Mouse (Mus musculus) embryonic facial prominence, embryonic 10.5 days (tissue): ENCODE data around the gene Macrod1. TPM values are rescaled to one million over a fixed set of nuclear protein-coding genes. Genes with fewer than 3 reads are reported as not detected.
"Not testable (repeated sequence)": the region's sequence is repeated elsewhere in the genome, so short reads cannot be mapped to it uniquely, and the experiment has no call there.

Source experiments
- DNase-seq: peaks from one replicate; pipeline ENCODE4 v3.0.0-alpha.2; 2017; ENCODE audit warnings: low spot score
- H3K27ac ChIP-seq: fragments of 300-500 bp; sonication (generic); replicated peaks from 2 replicates; pipeline ENCODE4 v1.5.1; 2016; ENCODE audit warnings: mild to moderate bottlenecking
- H3K27me3 ChIP-seq: fragments of 300-500 bp; sonication (generic); replicated peaks from 2 replicates; pipeline ENCODE4 v1.6.1; 2016; ENCODE audit warnings: low read depth, mild to moderate bottlenecking; ENCODE audit not compliant: poor library complexity, severe bottlenecking
- H3K36me3 ChIP-seq: fragments of 300-500 bp; sonication (generic); replicated peaks from 2 replicates; pipeline ENCODE4 v1.6.1; 2016; ENCODE audit warnings: mild to moderate bottlenecking, moderate library complexity
- H3K4me1 ChIP-seq: fragments of 300-500 bp; sonication (generic); 2 replicates; pipeline ENCODE4 v1.6.1; 2016
- H3K4me3 ChIP-seq: fragments of 300-500 bp; sonication (generic); 2 replicates; pipeline ENCODE4 v1.5.1; 2016; ENCODE audit warnings: mild to moderate bottlenecking, moderate library complexity
- H3K9me3 ChIP-seq: fragments of 300-500 bp; sonication (generic); 2 replicates; pipeline ENCODE4 v1.6.1; 2016; ENCODE audit warnings: mild to moderate bottlenecking
- WGBS: fragments of 180-500 bp; shearing (Covaris S2); methylation state at CpG from one replicate; pipeline ENCODE4 v1.1.7; 2016; 5-methylcytosine and 5-hydroxymethylcytosine counted together
- polyA plus RNA-seq: library from polyadenylated mRNA; unstranded; fragments of >200 nt; fragmentation: Nextera tagmentation; extraction: Ambion mirVana; gene quantifications from 2 replicates; pipeline ENCODE4 v1.2.1, GENCODE M21; 2016

Gene Macrod1
- polyA plus RNA-seq, 1 experiment from 2014 or later = 5.0 TPM

- peak overlapping the region; percentile 96 for H3K4me3 ChIP-seq
- 1% methylated on average over 35 of the region's 35 CpGs for WGBS
- H3K36me3 ChIP-seq = peaks cover 44% of the 10 kb centered on the region
- H3K4me1 ChIP-seq = peaks cover 27% of the 10 kb centered on the region
- no peaks in the 10 kb centered on the region for H3K27me3 ChIP-seq
- H3K27ac ChIP-seq = peak overlapping the region; percentile 99
- H3K9me3 ChIP-seq = no peaks in the 10 kb centered on the region
- peak; percentile 76 for DNase-seq
Measured at GRCm38 (mm10) chr19:7039088-7039720, 17.4 kb upstream of the Macrod1 start.

- peak within 1 kb of the TSS; percentile 96 for H3K4me3 ChIP-seq
- H3K27me3 ChIP-seq = no peaks in the 10 kb centered on the region
- H3K36me3 ChIP-seq = peaks cover 36% of the 10 kb centered on the region
- H3K9me3 ChIP-seq = no peaks in the 10 kb centered on the region
- WGBS = under 1% methylated on average over 49 of the region's 49 CpGs
- H3K4me1 ChIP-seq = peaks cover 33% of the 10 kb centered on the region
- peak; percentile 98 for DNase-seq
- peak within 1 kb of the TSS; percentile 99 for H3K27ac ChIP-seq
Measured at GRCm38 (mm10) chr19:7039841-7040636, 16.6 kb upstream of the Macrod1 start, which contains the start of gene Stip1. Gene Stip1 (minus strand): TSS chr19:7039967.

- peak overlapping the region; percentile 96 for H3K4me3 ChIP-seq
- no peak for DNase-seq
- H3K27ac ChIP-seq = peak overlapping the region; percentile 86
- H3K27me3 ChIP-seq = no peaks in the 10 kb centered on the region
- H3K4me1 ChIP-seq = peaks cover 33% of the 10 kb centered on the region
- H3K36me3 ChIP-seq = peaks cover 30% of the 10 kb centered on the region
- WGBS = 30% methylated on average over 13 of the region's 13 CpGs
- no peaks in the 10 kb centered on the region for H3K9me3 ChIP-seq
Measured at GRCm38 (mm10) chr19:7040637-7041130, 15.9 kb upstream of the Macrod1 start.

- DNase-seq = no peak
- H3K27me3 ChIP-seq = no peaks in the 10 kb centered on the region
- H3K4me1 ChIP-seq = peaks cover 33% of the 10 kb centered on the region
- no peak overlapping the region for H3K27ac ChIP-seq
- no peaks in the 10 kb centered on the region for H3K9me3 ChIP-seq
- H3K4me3 ChIP-seq = peak overlapping the region; percentile 96; the same call in 1 of the 2 replicates
- WGBS = 91% methylated on average over 2 of the region's 2 CpGs
- H3K36me3 ChIP-seq = peaks cover 26% of the 10 kb centered on the region
Measured at GRCm38 (mm10) chr19:7041171-7041570, 15.4 kb upstream of the Macrod1 start.

- Histone ChIP-seq H3K27me3 (no peaks in the 10 kb centered on the region), H3K4me1 (peaks cover 10% of the 10 kb centered on the region), H3K9me3 (no peaks in the 10 kb centered on the region), H3K4me3 (no peak overlapping the region), H3K36me3 (no peaks in the 10 kb centered on the region), H3K27ac (no peak overlapping the region)
- 57% methylated on average over 4 of the region's 4 CpGs for WGBS
- no peak for DNase-seq
Measured at GRCm38 (mm10) chr19:7044279-7044678, 12.3 kb upstream of the Macrod1 start.

- Histone ChIP-seq H3K9me3 (no peaks in the 10 kb centered on the region), H3K4me3 (no peak overlapping the region), H3K27ac (no peak overlapping the region), H3K4me1 (peaks cover 10% of the 10 kb centered on the region), H3K27me3 (no peaks in the 10 kb centered on the region), H3K36me3 (no peaks in the 10 kb centered on the region)
- WGBS = 48% methylated on average over 4 of the region's 4 CpGs
- no peak for DNase-seq
Measured at GRCm38 (mm10) chr19:7044706-7045105, 11.9 kb upstream of the Macrod1 start.

GRCm38 (mm10) chr19:7053382-7053781 lies 3.2 kb upstream of the Macrod1 start:
- peaks cover 33% of the 10 kb centered on the region for H3K27me3 ChIP-seq
- 81% methylated on average over 4 of the region's 4 CpGs for WGBS
- H3K4me1 ChIP-seq = peaks cover 24% of the 10 kb centered on the region
- DNase-seq, H3K27ac ChIP-seq, H3K4me3 ChIP-seq, H3K9me3 ChIP-seq, H3K36me3 ChIP-seq: not testable (repeated sequence)

GRCm38 (mm10) chr19:7054772-7055171 lies 1.8 kb upstream of the Macrod1 start:
- Histone ChIP-seq H3K9me3 (no peaks in the 10 kb centered on the region), H3K4me1 (peaks cover 29% of the 10 kb centered on the region), H3K36me3 (no peaks in the 10 kb centered on the region), H3K4me3 (no peak overlapping the region), H3K27me3 (peaks cover 47% of the 10 kb centered on the region), H3K27ac (no peak overlapping the region)
- no peak for DNase-seq
- WGBS = 77% methylated on average over 10 of the region's 10 CpGs

GRCm38 (mm10) chr19:7055173-7055572 lies 1.4 kb upstream of the Macrod1 start:
- H3K9me3 ChIP-seq = no peaks in the 10 kb centered on the region
- H3K27ac ChIP-seq = no peak overlapping the region
- no peak overlapping the region for H3K4me3 ChIP-seq
- no peak for DNase-seq
- peaks cover 29% of the 10 kb centered on the region for H3K4me1 ChIP-seq
- no peaks in the 10 kb centered on the region for H3K36me3 ChIP-seq
- 50% methylated on average over 3 of the region's 3 CpGs for WGBS
- peaks cover 51% of the 10 kb centered on the region for H3K27me3 ChIP-seq

- Histone ChIP-seq H3K27me3 (peaks cover 65% of the 10 kb centered on the region), H3K9me3 (no peaks in the 10 kb centered on the region)
Measured at GRCm38 (mm10) chr19:7057126-7057721, 614 bp downstream of the Macrod1 start.

GRCm38 (mm10) chr19:7057722-7058207 lies 1.2 kb downstream of the Macrod1 start:
- WGBS = under 1% methylated on average over 15 of the region's 15 CpGs
- no peaks in the 10 kb centered on the region for H3K36me3 ChIP-seq
- no peaks in the 10 kb centered on the region for H3K9me3 ChIP-seq
- peaks cover 65% of the 10 kb centered on the region for H3K27me3 ChIP-seq
- H3K27ac ChIP-seq = peak overlapping the region; percentile 61
- H3K4me3 ChIP-seq = peak overlapping the region; percentile 79
- peak; percentile 91 for DNase-seq
- H3K4me1 ChIP-seq = peaks cover 29% of the 10 kb centered on the region

More at GRCm38 (mm10) chr19:7057126-7057721, 614 bp downstream of the Macrod1 start:
- peak overlapping the region; percentile 79 for H3K4me3 ChIP-seq
- H3K4me1 ChIP-seq = peaks cover 29% of the 10 kb centered on the region
- H3K27ac ChIP-seq = peak overlapping the region; percentile 68
- no peak for DNase-seq
- WGBS = 5% methylated on average over 16 of the region's 16 CpGs
- no peaks in the 10 kb centered on the region for H3K36me3 ChIP-seq

- no peaks in the 10 kb centered on the region for H3K9me3 ChIP-seq
- peak overlapping the region; percentile 79; the same call in 1 of the 2 replicates for H3K4me3 ChIP-seq
- peaks cover 29% of the 10 kb centered on the region for H3K4me1 ChIP-seq
- WGBS = 51% methylated on average over 6 of the region's 6 CpGs
- no peak overlapping the region for H3K27ac ChIP-seq
- H3K36me3 ChIP-seq = no peaks in the 10 kb centered on the region
- no peak for DNase-seq
- peaks cover 65% of the 10 kb centered on the region for H3K27me3 ChIP-seq
Measured at GRCm38 (mm10) chr19:7058541-7058940, 1.9 kb downstream of the Macrod1 start.
